Mouse (Mus musculus): ENCODE measurements around the gene Antxr2.

Gene Antxr2

GRCm38 (mm10) chr5:98030902-98031641 is at the start of gene Antxr2:
TSS of gene Antxr2 (minus strand) at chr5:98031043.
- DNase-seq (ENCODE audit: low read depth, low spot score), result no peak

GRCm38 (mm10) chr5:98076612-98077011 is 45.8 kb upstream of the Antxr2 start:
- DNase-seq (ENCODE audit: low read depth, low spot score), result no peak

- DNase-seq (ENCODE audit: low read depth, low spot score), result no peak
Measured at GRCm38 (mm10) chr5:98069191-98069590, 38.3 kb upstream of the Antxr2 start.

GRCm38 (mm10) chr5:98055275-98055674 is 24.4 kb upstream of the Antxr2 start:
- no peak for DNase-seq (ENCODE audit: low read depth, low spot score)

- no peak for DNase-seq (ENCODE audit: low read depth, low spot score)
Measured at GRCm38 (mm10) chr5:98054834-98055233, 24.0 kb upstream of the Antxr2 start.

GRCm38 (mm10) chr5:98034928-98035327 is 4.1 kb upstream of the Antxr2 start:
- no peak for DNase-seq (ENCODE audit: low read depth, low spot score)

GRCm38 (mm10) chr5:98034207-98034606 is 3.4 kb upstream of the Antxr2 start:
- no peak for DNase-seq (ENCODE audit: low read depth, low spot score)

- no peak for DNase-seq (ENCODE audit: low read depth, low spot score)
Measured at GRCm38 (mm10) chr5:98032803-98033420, 2.1 kb upstream of the Antxr2 start.

GRCm38 (mm10) chr5:98030091-98030901 is 547 bp downstream of the Antxr2 start:
- DNase-seq (ENCODE audit: low read depth, low spot score), result peak; percentile 20

GRCm38 (mm10) chr5:98027688-98028389 is 3.0 kb downstream of the Antxr2 start:
- DNase-seq (ENCODE audit: low read depth, low spot score), result no peak

- DNase-seq (ENCODE audit: low read depth, low spot score), result no peak
Measured at GRCm38 (mm10) chr5:98025921-98026320, 4.9 kb downstream of the Antxr2 start.

GRCm38 (mm10) chr5:98024545-98024944 is 6.3 kb downstream of the Antxr2 start:
- DNase-seq (ENCODE audit: low read depth, low spot score), result no peak

- no peak for DNase-seq (ENCODE audit: low read depth, low spot score)
Measured at GRCm38 (mm10) chr5:98021518-98021917, 9.3 kb downstream of the Antxr2 start.

GRCm38 (mm10) chr5:98020658-98021057 is 10.2 kb downstream of the Antxr2 start:
- DNase-seq (ENCODE audit: low read depth, low spot score), result no peak

GRCm38 (mm10) chr5:98019396-98019795 is 11.4 kb downstream of the Antxr2 start:
- no peak for DNase-seq (ENCODE audit: low read depth, low spot score)

- DNase-seq (ENCODE audit: low read depth, low spot score), result no peak
Measured at GRCm38 (mm10) chr5:98018162-98018561, 12.7 kb downstream of the Antxr2 start.

GRCm38 (mm10) chr5:98016247-98017203 is 14.3 kb downstream of the Antxr2 start:
- no peak for DNase-seq (ENCODE audit: low read depth, low spot score)

GRCm38 (mm10) chr5:98005751-98006150 is 25.1 kb downstream of the Antxr2 start:
- no peak for DNase-seq (ENCODE audit: low read depth, low spot score)

GRCm38 (mm10) chr5:97999261-97999824 is 31.5 kb downstream of the Antxr2 start:
- no peak for DNase-seq (ENCODE audit: low read depth, low spot score)

GRCm38 (mm10) chr5:97996500-97997176 is 34.2 kb downstream of the Antxr2 start:
- DNase-seq (ENCODE audit: low read depth, low spot score), result no peak
